Mouse (Mus musculus): ENCODE results near the gene Il1rl2.
"Not testable (repeated sequence)": the region's sequence is repeated elsewhere in the genome, so short reads cannot be mapped to it uniquely, and the experiment has no call there.

Il1rl2 gene

GRCm38 (mm10) chr1:40324457-40324856, at the start of gene Il1rl2:
Gene Il1rl2 (plus strand): TSS chr1:40324610.
- DNase-seq (ENCODE audit: low spot score in 2 of 2): no peak

- no peak for DNase-seq (ENCODE audit: low spot score in 2 of 2)
Measured at GRCm38 (mm10) chr1:40275285-40276013, 49.0 kb upstream of the Il1rl2 start.

- no peak for DNase-seq (ENCODE audit: low spot score in 2 of 2)
Measured at GRCm38 (mm10) chr1:40277944-40278343, 46.5 kb upstream of the Il1rl2 start.

GRCm38 (mm10) chr1:40278720-40279119, 45.7 kb upstream of the Il1rl2 start:
- no peak for DNase-seq (ENCODE audit: low spot score in 2 of 2)

GRCm38 (mm10) chr1:40279182-40279743, 45.1 kb upstream of the Il1rl2 start:
- peak in 1 of 2 experiments; percentile 11 for DNase-seq (ENCODE audit: low spot score in 2 of 2)

GRCm38 (mm10) chr1:40281950-40282349, 42.5 kb upstream of the Il1rl2 start:
- no peak for DNase-seq (ENCODE audit: low spot score in 2 of 2)

- no peak for DNase-seq (ENCODE audit: low spot score in 2 of 2)
Measured at GRCm38 (mm10) chr1:40282394-40282793, 42.0 kb upstream of the Il1rl2 start.

GRCm38 (mm10) chr1:40283995-40284394, 40.4 kb upstream of the Il1rl2 start:
- DNase-seq (ENCODE audit: low spot score in 2 of 2): no peak

- no peak for DNase-seq (ENCODE audit: low spot score in 2 of 2)
Measured at GRCm38 (mm10) chr1:40290489-40291255, 33.7 kb upstream of the Il1rl2 start.

GRCm38 (mm10) chr1:40292231-40292630, 32.2 kb upstream of the Il1rl2 start:
- DNase-seq (ENCODE audit: low spot score in 2 of 2): no peak

GRCm38 (mm10) chr1:40293891-40294290, 30.5 kb upstream of the Il1rl2 start:
- DNase-seq (ENCODE audit: low spot score in 2 of 2): no peak

GRCm38 (mm10) chr1:40294824-40295223, 29.6 kb upstream of the Il1rl2 start:
- DNase-seq (ENCODE audit: low spot score in 2 of 2): no peak

- no peak for DNase-seq (ENCODE audit: low spot score in 2 of 2)
Measured at GRCm38 (mm10) chr1:40298053-40298452, 26.4 kb upstream of the Il1rl2 start.

- DNase-seq (ENCODE audit: low spot score in 2 of 2): no peak
Measured at GRCm38 (mm10) chr1:40303179-40303866, 21.1 kb upstream of the Il1rl2 start.

- DNase-seq (ENCODE audit: low spot score in 2 of 2): not testable (repeated sequence)
Measured at GRCm38 (mm10) chr1:40304321-40304720, 20.1 kb upstream of the Il1rl2 start.

- no peak for DNase-seq (ENCODE audit: low spot score in 2 of 2)
Measured at GRCm38 (mm10) chr1:40306111-40306510, 18.3 kb upstream of the Il1rl2 start.

GRCm38 (mm10) chr1:40311123-40311522, 13.3 kb upstream of the Il1rl2 start:
- DNase-seq (ENCODE audit: low spot score in 2 of 2): no peak

- DNase-seq (ENCODE audit: low spot score in 2 of 2): no peak
Measured at GRCm38 (mm10) chr1:40311625-40312024, 12.8 kb upstream of the Il1rl2 start.

- DNase-seq (ENCODE audit: low spot score in 2 of 2): no peak
Measured at GRCm38 (mm10) chr1:40314016-40314415, 10.4 kb upstream of the Il1rl2 start.

- DNase-seq (ENCODE audit: low spot score in 2 of 2): peak; percentile 29 to 48
Measured at GRCm38 (mm10) chr1:40317657-40318056, 6.8 kb upstream of the Il1rl2 start.

GRCm38 (mm10) chr1:40321824-40322223, 2.6 kb upstream of the Il1rl2 start:
- no peak for DNase-seq (ENCODE audit: low spot score in 2 of 2)

- no peak for DNase-seq (ENCODE audit: low spot score in 2 of 2)
Measured at GRCm38 (mm10) chr1:40322543-40322942, 1.9 kb upstream of the Il1rl2 start.

Data from urinary bladder, adult 18-20 months (tissue).